Mouse (Mus musculus): ENCODE measurements around the gene Cd80.

The Cd80 gene

DNA sequence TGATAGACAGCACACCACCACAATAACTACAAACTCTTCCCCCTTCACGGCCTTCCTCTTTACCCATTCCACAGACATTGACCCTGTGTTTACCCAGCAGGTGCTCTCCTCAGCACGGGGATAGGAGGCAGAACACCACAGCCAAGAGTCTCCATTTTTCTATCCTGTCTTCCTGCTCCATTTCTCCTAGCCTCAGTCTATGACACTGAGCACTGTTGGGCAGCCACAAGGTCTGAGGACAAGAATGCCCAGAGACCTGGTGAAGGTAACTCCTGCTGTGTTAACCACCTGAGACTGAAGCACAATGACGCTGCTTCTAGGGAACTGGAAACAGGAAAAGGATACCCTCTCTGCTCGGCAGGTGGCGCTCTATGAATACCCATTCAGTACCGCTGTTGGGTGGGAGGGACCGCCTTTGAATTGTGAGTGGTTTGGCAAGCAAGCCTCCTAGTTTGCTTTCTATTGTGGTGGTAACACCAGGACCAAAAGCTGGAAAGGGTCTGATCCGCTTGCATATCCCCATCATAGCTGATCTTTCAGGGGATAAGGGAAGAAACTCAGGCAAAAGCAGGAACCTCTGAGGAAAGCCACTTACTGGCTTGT is 81.3 kb downstream of the Cd80 start:
- DNase-seq = peak; percentile 60 to 64

DNA sequence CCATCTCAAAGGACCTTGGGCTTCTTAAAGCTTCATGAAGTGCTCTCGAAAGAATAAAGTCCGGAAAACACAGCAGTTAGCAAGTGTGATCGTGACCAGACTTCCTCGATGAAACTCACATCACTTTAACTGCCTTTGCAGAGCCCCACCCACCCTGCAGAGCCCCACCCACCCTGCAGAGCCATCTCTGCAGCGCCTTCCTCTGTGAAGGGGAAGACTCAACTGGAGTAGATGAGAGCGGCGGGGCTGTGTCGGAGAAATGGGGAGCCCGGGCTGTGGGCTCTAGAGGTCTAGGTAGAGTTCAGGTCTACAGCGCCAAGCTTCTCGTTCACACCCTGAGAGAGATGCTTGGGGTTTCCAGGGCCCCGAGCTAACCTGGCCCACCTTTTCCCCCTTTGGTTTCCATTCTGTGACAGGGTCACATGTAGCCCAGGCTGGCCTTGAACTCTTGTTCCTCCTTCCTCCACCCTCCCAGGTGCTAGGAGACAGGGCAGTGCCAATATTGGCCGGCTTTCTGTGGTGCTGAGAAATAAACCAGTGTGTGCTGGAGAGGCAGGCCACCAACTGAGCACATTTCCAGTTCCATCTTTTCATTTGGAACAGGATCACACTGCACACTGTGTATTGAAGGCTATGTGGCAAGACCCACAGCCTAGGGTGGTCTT is 83.5 kb downstream of the Cd80 start:
- no peak for DNase-seq

Data from cerebellum, postnatal 36 days (tissue).